Mouse (Mus musculus) induced T-regulatory cell, adult 2 months (primary cell): Measurements from ENCODE around the gene Atp8b3.
A peak's percentile ranks its signal among the peaks of the same experiment; 100 is the strongest.

ENCODE experiments used
- DNase-seq: peaks from one replicate; pipeline ENCODE4 v3.0.0-alpha.2; 2012; ENCODE audit warnings: low read depth

Gene Atp8b3

GRCm38 (mm10) chr10:80519287-80519686 is 19.6 kb downstream of the Atp8b3 start:
- DNase-seq: no peak

- DNase-seq: no peak
These were observed 25.2 kb downstream of the Atp8b3 start for GRCm38 (mm10) chr10:80513739-80514138.

- DNase-seq: no peak
These were observed 28.7 kb downstream of the Atp8b3 start for GRCm38 (mm10) chr10:80510273-80510660.

- DNase-seq: peak; percentile 92
These were observed 29.3 kb downstream of the Atp8b3 start for GRCm38 (mm10) chr10:80509412-80510272.

DNA sequence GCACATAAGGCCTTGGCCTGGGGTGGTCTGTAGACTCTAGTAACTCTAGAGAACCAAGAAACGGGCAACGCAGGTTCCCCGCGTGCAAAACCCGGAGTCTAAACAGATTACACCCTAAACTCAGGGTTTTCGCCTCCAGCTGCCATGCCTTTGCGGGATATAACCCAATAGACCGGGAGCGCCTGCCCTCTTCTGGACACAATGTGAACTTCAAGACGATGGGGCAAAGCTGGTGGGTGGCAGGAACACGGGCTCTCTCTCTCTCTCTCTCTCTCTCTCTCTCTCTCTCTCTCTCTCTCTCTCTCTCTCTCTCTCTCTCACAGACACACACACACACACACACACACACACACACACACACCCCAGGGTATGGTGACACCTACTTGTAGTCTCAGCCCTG is 32.7 kb downstream of the Atp8b3 start:
- DNase-seq: peak; percentile 88

GRCm38 (mm10) chr10:80504724-80505123 is 34.2 kb downstream of the Atp8b3 start:
- no peak for DNase-seq

- no peak for DNase-seq
These were observed 35.2 kb downstream of the Atp8b3 start for GRCm38 (mm10) chr10:80503599-80504220.

DNA sequence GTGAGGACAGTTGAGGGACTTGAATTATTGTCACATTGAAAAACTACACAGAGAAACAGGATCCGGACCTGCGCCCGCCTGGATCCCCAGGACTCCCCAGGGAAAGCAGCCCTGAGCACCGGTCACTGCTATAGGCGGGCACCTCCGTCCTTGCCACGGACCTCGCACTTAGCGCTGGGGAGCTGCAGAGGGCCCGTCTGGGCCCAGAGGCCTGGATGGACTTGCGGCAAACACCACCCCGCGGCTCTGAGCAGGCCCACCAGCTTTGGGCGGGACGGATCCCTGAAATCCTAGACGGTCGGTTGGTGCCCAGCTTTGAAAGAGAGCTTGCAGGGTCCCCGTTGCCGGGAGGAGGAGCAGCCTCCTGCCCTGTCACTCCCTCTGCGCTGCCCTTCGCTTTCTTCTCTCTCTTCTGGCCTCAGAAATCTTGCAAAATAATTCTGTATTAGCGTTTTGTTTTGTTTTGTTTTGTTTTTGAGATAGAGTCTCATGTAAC is 36.1 kb downstream of the Atp8b3 start:
- no peak for DNase-seq

DNA sequence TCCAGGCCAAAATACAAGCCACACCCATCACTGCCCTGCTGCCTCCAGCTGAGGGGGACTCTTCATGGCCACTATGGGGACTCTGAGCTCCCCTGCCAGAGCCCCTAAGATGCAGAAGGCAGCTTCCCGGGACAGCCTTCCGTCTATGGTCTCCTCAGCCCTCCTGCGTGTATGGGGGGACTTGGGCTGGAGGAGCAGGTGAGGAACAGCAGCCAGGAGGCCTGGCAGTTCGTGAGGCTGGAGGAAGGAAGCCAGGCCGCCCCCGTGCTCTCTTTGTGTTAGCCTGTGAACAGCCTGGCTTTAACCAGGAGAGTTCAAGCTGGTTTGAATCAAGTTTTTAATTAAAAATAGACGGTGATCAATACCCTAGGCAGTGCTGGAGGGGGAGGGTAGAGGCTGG is 36.6 kb downstream of the Atp8b3 start:
- DNase-seq: no peak

GRCm38 (mm10) chr10:80496421-80496820 is 42.5 kb downstream of the Atp8b3 start:
- DNase-seq: no peak

DNA sequence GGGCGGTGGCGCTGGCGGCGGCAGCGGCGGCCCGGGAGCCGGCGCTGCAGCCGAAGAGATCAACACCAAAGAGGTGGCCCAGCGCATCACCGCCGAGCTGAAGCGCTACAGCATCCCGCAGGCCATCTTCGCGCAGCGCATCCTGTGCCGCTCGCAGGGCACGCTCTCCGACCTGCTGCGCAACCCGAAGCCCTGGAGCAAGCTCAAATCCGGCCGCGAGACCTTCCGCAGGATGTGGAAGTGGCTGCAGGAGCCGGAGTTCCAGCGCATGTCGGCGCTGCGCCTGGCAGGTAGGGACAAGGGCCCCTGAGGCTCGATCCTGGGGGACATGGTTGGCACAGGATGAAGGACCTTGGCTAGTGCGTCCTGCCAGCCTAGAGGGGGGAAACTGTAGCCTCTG is 43.0 kb downstream of the Atp8b3 start:
- DNase-seq: peak; percentile 50

- peak; percentile 74 for DNase-seq
These were observed 44.2 kb downstream of the Atp8b3 start, which contains the start of gene Onecut3 for GRCm38 (mm10) chr10:80494732-80495131. Onecut3 (plus strand) TSS chr10:80494835.

DNA sequence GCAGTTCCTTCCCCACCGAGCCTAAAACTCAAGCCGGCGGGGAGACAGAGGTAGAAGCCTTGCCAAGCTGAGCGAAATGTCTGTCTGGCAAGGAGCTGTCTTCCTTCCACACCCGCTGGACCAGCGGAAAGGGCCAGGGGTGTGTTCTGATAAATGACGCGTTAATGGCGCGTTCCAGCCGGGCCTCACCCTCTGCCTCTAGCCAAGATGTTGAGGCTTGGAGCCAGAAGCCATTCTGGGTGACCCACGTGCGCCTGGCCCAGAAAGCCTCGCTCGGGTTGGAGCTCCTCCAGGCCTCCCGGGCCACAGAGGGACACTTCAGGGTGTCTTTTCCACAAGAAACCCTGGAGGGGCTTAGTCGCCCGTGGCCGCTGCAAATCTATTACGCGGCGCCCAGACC is 48.9 kb downstream of the Atp8b3 start:
- no peak for DNase-seq

GRCm38 (mm10) chr10:80486862-80487379 is 52.0 kb downstream of the Atp8b3 start:
- DNase-seq: peak; percentile 53

DNA sequence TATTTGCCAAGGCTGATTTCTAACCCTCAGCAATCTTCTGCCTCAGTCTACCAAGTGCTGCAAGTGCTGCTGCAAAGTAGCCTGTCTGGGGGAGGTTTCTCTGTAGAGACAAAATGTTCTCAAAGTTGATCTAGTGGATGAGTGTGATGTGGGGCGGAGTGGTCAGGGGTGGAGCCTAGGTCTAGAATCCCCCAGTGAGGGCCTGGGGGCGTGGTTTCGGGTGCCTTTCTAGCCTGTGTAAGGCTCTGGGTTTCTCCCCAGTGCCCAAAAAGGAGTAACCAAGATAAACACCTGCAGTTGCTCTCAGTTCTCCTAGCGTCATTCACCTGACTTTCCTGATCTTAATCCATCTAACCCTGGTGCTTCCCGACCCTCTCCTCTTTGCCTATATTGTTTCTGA is 57.9 kb downstream of the Atp8b3 start:
- no peak for DNase-seq

GRCm38 (mm10) chr10:80478531-80478930 is 60.4 kb downstream of the Atp8b3 start:
- no peak for DNase-seq

DNA sequence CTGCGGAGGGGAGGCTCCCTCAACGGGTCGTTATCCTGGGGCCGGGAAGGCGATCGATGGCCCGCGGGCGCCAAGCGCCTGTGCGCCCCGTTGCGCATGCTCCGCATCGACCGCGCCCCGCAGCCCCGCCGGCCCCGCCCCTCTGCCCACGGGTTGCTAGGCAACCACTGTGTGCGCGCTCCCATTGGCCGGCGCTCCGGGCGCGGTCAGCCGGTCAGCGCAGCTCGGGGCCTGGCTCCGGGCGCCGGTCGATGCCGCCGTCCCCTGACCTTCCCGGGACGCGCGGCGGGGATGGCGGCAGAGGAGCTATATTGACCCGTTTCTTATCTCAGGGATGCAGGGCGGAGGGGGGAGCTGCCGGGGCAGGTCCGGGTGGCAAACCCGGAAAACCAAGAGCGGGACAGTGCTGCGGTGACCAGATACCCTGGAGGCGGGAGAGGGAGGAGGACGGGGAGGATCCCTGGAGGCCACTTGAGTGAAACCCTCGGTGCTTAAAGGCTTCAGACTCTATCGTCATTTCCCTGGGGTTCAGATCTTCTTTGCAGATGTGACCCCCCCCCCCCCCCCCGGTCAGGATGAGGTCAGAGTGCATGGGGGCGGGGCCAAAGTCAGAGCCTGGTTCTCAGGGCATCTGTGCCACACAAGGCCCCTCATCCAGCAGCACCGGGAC is 63.5 kb downstream of the Atp8b3 start:
- DNase-seq: peak; percentile 93
